Mouse (Mus musculus) monocyte, adult 2 months (primary cell): ENCODE measurements around the gene Pum2.
"Not testable (repeated sequence)": the region's sequence is repeated elsewhere in the genome, so short reads cannot be mapped to it uniquely, and the experiment has no call there.

ENCODE experiments used
- DNase-seq, 2 experiments: peaks; one replicate each; pipeline ENCODE4 v3.0.0; 2022; ENCODE audit warnings: low spot score in 2 of 2, low read depth in 1 of 2

Pum2 gene

GRCm38 (mm10) chr12:8667473-8668255 lies 6.3 kb upstream of the Pum2 start:
- DNase-seq: no peak

DNA sequence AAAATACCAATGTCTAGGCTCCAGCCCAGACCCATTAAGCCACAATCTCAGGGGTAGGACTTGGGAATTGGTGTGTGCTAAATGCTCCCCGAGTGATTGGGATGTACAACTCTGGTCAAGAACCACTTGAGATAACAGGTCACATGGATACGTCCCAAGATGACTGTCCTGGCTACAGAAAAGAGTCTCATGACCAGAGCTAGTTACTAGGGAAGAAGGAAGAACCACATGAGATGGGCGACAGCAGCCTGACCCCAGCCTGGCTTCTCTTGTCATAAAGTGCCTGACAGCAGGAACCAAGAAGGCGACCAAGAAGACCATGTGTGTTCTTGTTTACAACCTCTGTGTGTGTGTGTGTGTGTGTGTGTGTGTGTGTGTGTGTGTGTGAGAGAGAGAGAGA lies 4.5 kb upstream of the Pum2 start:
- no peak for DNase-seq

- no peak for DNase-seq
Measured at GRCm38 (mm10) chr12:8669846-8670245, 4.1 kb upstream of the Pum2 start.

GRCm38 (mm10) chr12:8673121-8673973 lies 587 bp upstream of the Pum2 start:
- no peak for DNase-seq

GRCm38 (mm10) chr12:8674377-8674864 lies 487 bp downstream of the Pum2 start:
- peak in 1 of 2 experiments; percentile 36 for DNase-seq

DNA sequence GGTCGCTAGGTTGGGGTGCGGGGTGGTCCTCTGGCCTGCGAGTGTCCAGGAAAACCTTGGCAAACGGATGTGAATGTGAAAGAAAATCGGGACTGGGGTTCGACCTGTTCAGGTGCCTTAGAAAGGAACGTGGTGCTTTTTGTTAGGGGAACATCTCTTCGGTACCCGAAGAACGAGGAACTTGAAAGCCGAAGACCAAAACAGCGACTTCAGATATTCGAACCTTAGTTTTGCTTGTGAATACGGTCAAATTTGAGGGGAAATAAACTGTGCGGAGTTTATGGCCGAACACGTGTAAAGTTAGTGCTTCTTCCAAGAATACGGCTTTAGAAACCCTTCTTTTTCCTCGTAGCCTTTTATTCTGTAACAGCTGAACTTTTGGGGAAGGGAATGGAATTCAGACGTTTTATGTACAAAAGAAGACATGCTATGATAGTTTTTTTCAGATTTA lies 982 bp downstream of the Pum2 start:
- no peak for DNase-seq

DNA sequence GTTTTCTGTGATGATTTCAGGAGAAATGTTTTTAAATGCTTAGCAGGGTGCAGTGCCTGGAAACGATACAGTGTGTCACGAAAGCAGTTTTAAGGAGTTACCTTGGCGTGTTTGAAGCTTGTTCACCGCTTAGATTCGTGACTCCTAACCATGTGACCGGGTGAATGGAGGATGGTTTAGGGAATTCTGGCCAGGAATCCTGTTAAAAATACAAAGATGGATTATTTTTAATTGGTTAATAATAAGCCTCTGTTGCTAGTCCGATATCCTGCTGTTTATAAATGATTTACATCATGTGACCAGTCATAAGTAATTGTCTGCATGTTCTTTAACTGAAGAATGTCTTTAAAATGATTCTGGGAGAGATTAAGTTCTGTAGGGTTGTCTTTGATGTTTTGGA lies 1.4 kb downstream of the Pum2 start:
- no peak for DNase-seq

GRCm38 (mm10) chr12:8676341-8676740 lies 2.4 kb downstream of the Pum2 start:
- DNase-seq: no peak

GRCm38 (mm10) chr12:8677926-8678325 lies 4.0 kb downstream of the Pum2 start:
- no peak for DNase-seq

- DNase-seq: no peak
Measured at GRCm38 (mm10) chr12:8684200-8684599, 10.3 kb downstream of the Pum2 start.

DNA sequence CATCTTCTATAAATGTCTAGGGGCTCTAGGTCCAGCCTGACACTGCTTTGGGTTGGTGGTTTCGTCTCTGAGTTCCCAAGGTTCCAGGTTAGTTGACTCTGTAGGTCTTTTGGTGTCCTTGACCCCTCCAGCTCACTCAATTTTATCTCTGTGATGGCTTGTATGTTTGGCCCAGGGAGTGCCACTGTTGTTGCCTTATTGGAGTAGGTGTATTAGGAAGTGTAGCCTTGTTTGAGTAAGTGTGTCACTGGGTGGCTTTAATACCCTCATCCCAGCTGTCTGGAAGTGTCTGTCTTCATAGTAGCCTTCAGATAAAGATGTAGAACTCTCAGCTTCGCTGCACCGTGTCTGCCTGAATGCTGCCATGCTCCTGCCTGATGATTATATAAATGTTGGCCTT lies 11.1 kb downstream of the Pum2 start:
- no peak for DNase-seq

- not testable (repeated sequence) for DNase-seq
Measured at GRCm38 (mm10) chr12:8689882-8690281, 15.9 kb downstream of the Pum2 start.

DNA sequence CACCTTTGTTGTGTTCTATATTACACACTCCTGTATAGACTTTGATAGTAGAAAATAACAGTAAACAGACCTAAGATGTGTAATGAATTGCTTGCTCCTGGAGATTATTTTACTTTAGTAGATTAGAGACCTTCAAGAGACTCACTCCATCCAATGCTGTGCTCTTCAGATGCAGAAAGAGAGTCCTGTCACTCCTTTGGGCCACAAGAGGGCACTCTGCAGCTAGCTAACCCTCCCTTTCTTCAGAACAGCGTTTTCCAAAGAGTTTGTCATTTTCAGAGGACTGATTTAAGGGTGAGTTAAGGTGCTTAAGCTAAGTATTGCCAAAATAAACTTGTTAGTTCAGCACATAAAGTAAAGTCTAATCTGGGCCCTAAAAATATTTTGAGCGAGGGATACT lies 25.0 kb downstream of the Pum2 start:
- no peak for DNase-seq

- DNase-seq: no peak
Measured at GRCm38 (mm10) chr12:8703988-8704387, 30.1 kb downstream of the Pum2 start.

GRCm38 (mm10) chr12:8708876-8709275 lies 34.9 kb downstream of the Pum2 start:
- no peak for DNase-seq

- DNase-seq: no peak
Measured at GRCm38 (mm10) chr12:8712665-8713064, 38.7 kb downstream of the Pum2 start.

DNA sequence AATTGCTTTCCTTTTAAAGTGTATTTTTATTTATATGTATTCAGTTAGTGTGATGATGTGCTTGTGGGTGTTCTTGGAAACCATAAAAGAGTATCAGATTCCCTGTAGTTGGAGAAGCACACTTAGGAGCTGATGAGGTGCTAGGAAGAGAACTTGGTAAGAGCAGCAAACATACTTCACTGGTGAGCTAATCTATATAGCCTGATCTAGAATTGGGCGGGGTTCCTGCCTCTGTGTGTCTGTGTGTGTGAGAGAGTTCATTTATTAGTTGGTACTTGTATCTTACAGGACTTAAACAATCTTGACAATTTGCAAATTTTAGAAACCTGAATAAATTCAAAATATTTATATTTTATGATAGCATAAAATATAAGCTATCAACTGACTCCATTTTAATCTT lies 42.2 kb downstream of the Pum2 start:
- no peak for DNase-seq

DNA sequence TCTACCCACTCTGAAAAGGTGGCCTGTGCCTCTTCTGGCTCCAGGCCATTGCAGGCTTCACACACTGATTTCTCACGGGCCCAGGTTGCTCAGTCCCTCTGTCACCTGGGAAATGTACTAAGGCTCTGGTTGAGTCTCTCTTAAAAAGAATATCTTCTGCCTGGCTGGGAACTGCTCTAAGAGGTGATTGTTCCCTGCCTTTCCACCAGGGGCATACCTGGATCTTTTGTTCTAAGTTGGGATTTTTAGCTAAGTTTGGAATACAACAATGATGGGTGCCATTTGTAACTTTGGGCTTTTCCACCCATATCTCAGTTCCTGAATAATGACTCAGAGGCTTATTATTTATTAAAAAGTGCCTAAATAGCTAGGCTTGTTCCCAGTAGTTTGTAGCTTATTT lies 53.0 kb downstream of the Pum2 start:
- DNase-seq: no peak

- DNase-seq: no peak
Measured at GRCm38 (mm10) chr12:8728739-8729138, 54.8 kb downstream of the Pum2 start.

DNA sequence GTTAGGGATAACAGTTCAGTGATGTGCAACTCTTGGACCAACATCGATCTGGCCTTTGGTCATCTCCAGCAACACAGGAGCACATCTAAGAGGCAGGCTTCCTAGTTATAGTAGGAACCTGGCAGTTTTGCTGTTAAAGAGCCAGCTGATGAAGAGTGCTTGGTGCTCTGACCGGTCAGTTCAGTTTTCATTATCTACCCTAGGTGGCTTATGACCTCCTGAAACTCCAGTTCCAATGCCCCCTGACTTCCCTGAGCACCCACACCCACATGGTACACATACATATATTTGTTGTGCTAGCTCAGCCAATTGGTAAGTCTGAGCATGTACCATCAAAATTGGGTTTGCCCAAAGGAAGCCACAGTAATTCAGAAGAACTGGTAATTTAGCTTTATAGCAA lies 79.7 kb downstream of the Pum2 start:
- DNase-seq: no peak

- DNase-seq: no peak
Measured at GRCm38 (mm10) chr12:8754116-8754515, 80.2 kb downstream of the Pum2 start.

GRCm38 (mm10) chr12:8758029-8758428 lies 84.1 kb downstream of the Pum2 start:
- DNase-seq: no peak
